Mouse (Mus musculus): ENCODE data around the gene Ssrp1. TPM values are rescaled to one million over a fixed set of nuclear protein-coding genes. Genes with fewer than 3 reads are reported as not detected.
A peak's percentile ranks its signal among the peaks of the same experiment; 100 is the strongest.

Gene Ssrp1
- polyA plus RNA-seq, 1 experiment from 2014 or later = 139 TPM

DNA sequence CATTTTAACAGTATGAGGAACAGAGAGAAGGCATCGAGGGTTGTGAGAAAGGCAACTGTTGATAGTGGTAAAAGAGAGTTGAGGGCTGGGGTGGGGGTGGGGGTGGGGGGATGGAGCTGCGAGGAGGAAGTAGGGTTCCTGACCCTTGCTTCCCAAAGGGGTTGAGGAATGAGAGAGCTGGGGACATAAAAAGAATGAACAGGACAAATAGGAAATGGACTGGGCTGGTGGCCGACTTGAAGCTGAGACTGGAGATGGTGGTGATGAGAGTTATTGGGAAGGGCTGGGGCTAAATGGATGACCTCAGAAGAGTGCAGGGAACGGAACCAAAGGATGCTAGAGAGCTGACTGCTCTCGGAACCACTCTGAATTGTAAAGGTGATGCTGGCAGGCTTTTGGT, 19.7 kb downstream of the Ssrp1 start:
- H3K4me1 ChIP-seq = peaks cover 46% of the 10 kb centered on the region
- H3K9ac ChIP-seq = no peak overlapping the region
- peaks cover 84% of the 10 kb centered on the region for H3K36me3 ChIP-seq
- H3K4me3 ChIP-seq = no peak overlapping the region
- no peaks in the 10 kb centered on the region for H3K27me3 ChIP-seq (replicated peaks)
- H3K4me2 ChIP-seq = no peak overlapping the region
- no peaks in the 10 kb centered on the region for H3K9me3 ChIP-seq
- H3K27ac ChIP-seq (replicated peaks) = no peak overlapping the region
- WGBS = 53% methylated on average over 5 of the region's 5 CpGs
- ATAC-seq (ENCODE audit: extremely low read depth, insufficient number of reproducible peaks, low FRiP score, low TSS enrichment) = no peak

DNA sequence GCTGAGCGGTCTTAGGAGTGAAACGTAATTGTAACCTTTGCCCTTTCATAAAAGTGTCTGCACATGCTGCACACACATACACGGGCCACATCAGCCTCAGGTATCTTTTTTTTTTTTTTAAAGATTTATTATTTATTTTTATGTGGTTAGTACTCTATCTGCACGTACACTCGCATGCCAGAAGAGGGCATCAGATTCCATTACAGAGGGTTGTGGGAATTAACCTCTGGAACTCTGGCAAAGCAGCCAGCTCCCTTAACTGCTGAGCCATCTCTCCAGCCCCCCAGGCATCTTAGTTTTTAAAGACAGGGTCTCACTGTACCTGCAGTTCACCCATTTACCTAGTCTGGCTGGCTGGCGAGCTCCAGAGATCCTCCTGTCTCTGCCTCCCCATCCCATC, 22.6 kb downstream of the Ssrp1 start:
- Histone ChIP-seq H3K4me1 (peaks cover 27% of the 10 kb centered on the region), H3K9ac (no peak overlapping the region), H3K27me3 (replicated peaks) (no peaks in the 10 kb centered on the region), H3K27ac (replicated peaks) (peak overlapping the region; percentile 26; the same call in 1 of the 2 replicates), H3K9me3 (no peaks in the 10 kb centered on the region), H3K4me3 (no peak overlapping the region), H3K36me3 (peaks cover 85% of the 10 kb centered on the region), H3K4me2 (peak overlapping the region; percentile 82; the same call in 1 of the 2 replicates)
- 88% methylated on average over 6 of the region's 6 CpGs for WGBS
- ATAC-seq (ENCODE audit: extremely low read depth, insufficient number of reproducible peaks, low FRiP score, low TSS enrichment) = no peak

GRCm38 (mm10) chr2:85060591-85061060, 23.6 kb downstream of the Ssrp1 start:
- no peaks in the 10 kb centered on the region for H3K27me3 ChIP-seq (replicated peaks)
- H3K9ac ChIP-seq = peak overlapping the region; percentile 82
- peak overlapping the region; percentile 26 for H3K27ac ChIP-seq (replicated peaks)
- H3K4me2 ChIP-seq = peak overlapping the region; percentile 82
- peaks cover 81% of the 10 kb centered on the region for H3K36me3 ChIP-seq
- 7% methylated on average over 11 of the region's 11 CpGs for WGBS
- peak overlapping the region; percentile 54 for H3K4me3 ChIP-seq
- H3K9me3 ChIP-seq = no peaks in the 10 kb centered on the region
- peak; percentile 33 for ATAC-seq (ENCODE audit: extremely low read depth, insufficient number of reproducible peaks, low FRiP score, low TSS enrichment)
- H3K4me1 ChIP-seq = peaks cover 25% of the 10 kb centered on the region

DNA sequence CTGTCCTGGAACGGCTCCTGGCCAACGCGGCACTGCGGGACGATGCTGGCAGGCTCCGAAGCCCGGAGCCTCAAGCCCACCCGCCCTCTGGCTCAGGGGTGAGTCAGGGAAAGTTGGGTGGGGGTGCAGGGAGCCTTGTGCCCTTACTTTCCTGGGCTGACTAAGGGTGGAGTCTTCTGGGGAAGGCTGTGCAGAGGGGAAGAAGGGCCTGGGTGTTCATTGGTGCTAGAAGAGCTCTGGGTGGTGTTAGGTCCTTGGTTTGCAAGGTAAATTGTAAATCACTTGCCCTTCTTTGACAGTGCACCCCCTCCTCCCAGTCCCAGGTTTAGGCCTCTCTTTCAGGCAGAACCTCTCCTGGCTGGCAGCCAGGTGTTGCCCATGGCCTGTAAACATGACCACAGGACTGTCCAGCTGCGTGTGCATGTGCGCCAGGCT, 24.1 kb downstream of the Ssrp1 start:
- no peaks in the 10 kb centered on the region for H3K27me3 ChIP-seq (replicated peaks)
- H3K4me3 ChIP-seq = peak overlapping the region; percentile 54
- peak overlapping the region; percentile 82 for H3K9ac ChIP-seq
- peaks cover 20% of the 10 kb centered on the region for H3K4me1 ChIP-seq
- peaks cover 80% of the 10 kb centered on the region for H3K36me3 ChIP-seq
- no peaks in the 10 kb centered on the region for H3K9me3 ChIP-seq
- H3K4me2 ChIP-seq = peak overlapping the region; percentile 82
- H3K27ac ChIP-seq (replicated peaks) = no peak overlapping the region; the same call in 1 of the 2 replicates
- ATAC-seq (ENCODE audit: extremely low read depth, insufficient number of reproducible peaks, low FRiP score, low TSS enrichment) = no peak
- 17% methylated on average over 10 of the region's 10 CpGs for WGBS

- Histone ChIP-seq H3K4me3 (no peak overlapping the region), H3K36me3 (peaks cover 61% of the 10 kb centered on the region), H3K9me3 (no peaks in the 10 kb centered on the region), H3K27me3 (replicated peaks) (no peaks in the 10 kb centered on the region), H3K4me2 (no peak overlapping the region), H3K9ac (no peak overlapping the region), H3K4me1 (peaks cover 32% of the 10 kb centered on the region), H3K27ac (replicated peaks) (no peak overlapping the region)
- WGBS = 76% methylated on average over 12 of the region's 12 CpGs
- no peak for ATAC-seq (ENCODE audit: extremely low read depth, insufficient number of reproducible peaks, low FRiP score, low TSS enrichment)
Measured at GRCm38 (mm10) chr2:85065141-85065875, 28.3 kb downstream of the Ssrp1 start.

DNA sequence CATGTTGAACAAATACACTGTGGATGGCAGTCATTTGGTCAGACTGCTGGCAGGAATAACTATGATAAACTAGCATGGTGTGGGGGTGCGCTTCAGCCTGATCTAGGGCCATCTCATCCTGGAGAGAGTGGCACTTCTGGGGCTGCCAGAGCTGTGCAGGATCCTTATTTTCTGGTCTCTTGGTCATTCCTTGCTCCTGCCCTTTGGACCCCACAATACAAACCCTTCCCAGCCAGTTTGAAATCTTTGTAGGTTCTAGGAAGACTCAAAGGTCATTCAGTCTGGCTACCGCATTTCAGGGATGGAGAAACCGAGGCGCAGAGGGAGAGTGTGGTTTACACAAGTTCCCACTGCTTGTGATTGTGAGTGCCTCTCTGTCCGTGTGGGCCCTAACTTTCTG, 29.9 kb downstream of the Ssrp1 start:
- no peaks in the 10 kb centered on the region for H3K27me3 ChIP-seq (replicated peaks)
- peaks cover 20% of the 10 kb centered on the region for H3K4me1 ChIP-seq
- no peaks in the 10 kb centered on the region for H3K9me3 ChIP-seq
- WGBS = 88% methylated on average over 5 of the region's 5 CpGs
- ATAC-seq (ENCODE audit: extremely low read depth, insufficient number of reproducible peaks, low FRiP score, low TSS enrichment) = no peak
- H3K36me3 ChIP-seq = peaks cover 69% of the 10 kb centered on the region
- H3K27ac ChIP-seq (replicated peaks) = no peak overlapping the region
- no peak overlapping the region for H3K9ac ChIP-seq
- no peak overlapping the region for H3K4me2 ChIP-seq
- H3K4me3 ChIP-seq = no peak overlapping the region

DNA sequence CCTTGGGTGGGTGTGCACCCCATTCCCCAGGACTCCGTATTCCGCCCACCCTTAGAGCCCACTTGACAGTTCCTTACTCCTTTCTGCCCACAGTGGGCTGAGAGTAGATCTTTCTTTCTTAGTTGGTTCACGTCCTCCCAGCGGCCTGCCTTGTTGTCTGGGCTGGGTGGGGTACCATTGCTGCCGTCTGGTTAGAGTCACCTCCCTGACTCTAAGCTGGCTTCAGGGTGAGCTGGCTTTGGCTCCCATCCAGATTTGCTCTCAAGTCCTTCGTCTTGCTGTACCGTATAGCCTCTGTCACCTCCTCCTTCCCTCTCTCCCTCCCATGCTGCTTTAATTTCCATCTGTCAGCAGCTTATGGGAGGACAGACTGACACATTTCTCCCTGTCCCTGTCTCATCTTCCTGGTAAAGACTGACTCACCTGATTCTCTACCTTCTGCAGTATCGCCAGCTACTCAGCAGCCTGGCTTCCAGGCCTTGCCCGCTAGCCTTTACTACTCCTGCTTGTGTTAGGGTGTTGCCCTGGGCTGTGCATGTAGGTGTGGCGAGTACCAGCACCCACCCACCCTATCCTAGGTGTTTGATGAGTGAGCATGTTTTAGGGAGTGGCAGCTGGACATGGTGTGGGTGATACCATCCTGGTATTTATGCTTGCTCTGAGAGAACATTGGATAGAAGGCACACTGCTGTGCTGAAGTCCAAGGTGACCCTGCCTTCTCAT, 31.0 kb downstream of the Ssrp1 start:
- no peak overlapping the region for H3K9ac ChIP-seq
- H3K27me3 ChIP-seq (replicated peaks) = no peaks in the 10 kb centered on the region
- H3K4me3 ChIP-seq = no peak overlapping the region
- ATAC-seq (ENCODE audit: extremely low read depth, insufficient number of reproducible peaks, low FRiP score, low TSS enrichment) = no peak
- H3K36me3 ChIP-seq = peaks cover 69% of the 10 kb centered on the region
- H3K4me2 ChIP-seq = no peak overlapping the region
- 57% methylated on average over 10 of the region's 10 CpGs for WGBS
- peaks cover 20% of the 10 kb centered on the region for H3K4me1 ChIP-seq
- no peak overlapping the region for H3K27ac ChIP-seq (replicated peaks)
- H3K9me3 ChIP-seq = no peaks in the 10 kb centered on the region

DNA sequence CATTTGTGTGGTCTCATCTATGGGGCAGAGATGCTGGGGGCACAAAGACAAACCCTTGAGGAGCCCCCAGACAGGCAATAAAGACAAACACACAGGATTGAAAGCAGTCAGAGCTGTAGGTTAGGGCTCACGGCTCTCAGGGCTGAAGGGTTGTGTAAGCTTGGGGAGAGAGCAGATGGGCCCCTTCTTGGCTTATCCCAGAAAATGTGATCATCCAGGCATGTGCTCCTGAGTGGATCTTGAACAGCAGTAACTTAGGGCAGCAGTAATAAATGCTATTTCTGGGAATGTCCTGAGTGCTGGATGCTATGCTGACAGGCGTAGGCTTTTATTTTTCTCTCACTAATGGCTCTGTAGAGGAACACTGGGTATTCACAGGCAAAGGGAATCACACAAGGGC, 31.6 kb downstream of the Ssrp1 start:
- Histone ChIP-seq H3K27ac (replicated peaks) (no peak overlapping the region), H3K9me3 (no peaks in the 10 kb centered on the region), H3K4me2 (no peak overlapping the region), H3K9ac (no peak overlapping the region), H3K4me3 (no peak overlapping the region), H3K27me3 (replicated peaks) (no peaks in the 10 kb centered on the region), H3K36me3 (peaks cover 68% of the 10 kb centered on the region), H3K4me1 (peaks cover 20% of the 10 kb centered on the region)
- ATAC-seq (ENCODE audit: extremely low read depth, insufficient number of reproducible peaks, low FRiP score, low TSS enrichment) = no peak
- WGBS = 71% methylated on average over 2 of the region's 2 CpGs

DNA sequence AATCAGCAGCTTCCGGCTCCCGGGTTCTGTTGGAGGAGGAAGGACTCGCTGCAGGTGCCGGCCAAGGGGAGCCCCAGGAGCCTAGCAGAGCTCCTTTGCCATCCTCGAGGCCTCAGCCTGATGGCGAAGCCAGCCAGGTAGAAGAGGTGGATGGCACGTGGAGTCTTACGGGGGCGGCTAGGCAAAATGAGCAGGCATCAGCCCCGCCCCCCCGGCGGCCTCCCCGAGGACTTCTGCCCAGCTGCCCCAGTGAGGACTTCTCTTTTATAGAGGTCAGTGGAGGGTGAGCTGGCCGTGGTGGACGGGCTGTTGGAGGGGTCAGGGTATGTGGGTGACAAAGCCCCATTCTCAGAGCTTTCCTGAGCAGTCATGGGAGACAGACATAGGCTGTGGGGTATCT, 33.1 kb downstream of the Ssrp1 start:
- Histone ChIP-seq H3K9ac (no peak overlapping the region), H3K27me3 (replicated peaks) (no peaks in the 10 kb centered on the region), H3K9me3 (no peaks in the 10 kb centered on the region), H3K27ac (replicated peaks) (no peak overlapping the region), H3K4me3 (no peak overlapping the region), H3K36me3 (peaks cover 69% of the 10 kb centered on the region), H3K4me1 (peaks cover 20% of the 10 kb centered on the region), H3K4me2 (no peak overlapping the region)
- 69% methylated on average over 15 of the region's 15 CpGs for WGBS
- ATAC-seq (ENCODE audit: extremely low read depth, insufficient number of reproducible peaks, low FRiP score, low TSS enrichment) = no peak

DNA sequence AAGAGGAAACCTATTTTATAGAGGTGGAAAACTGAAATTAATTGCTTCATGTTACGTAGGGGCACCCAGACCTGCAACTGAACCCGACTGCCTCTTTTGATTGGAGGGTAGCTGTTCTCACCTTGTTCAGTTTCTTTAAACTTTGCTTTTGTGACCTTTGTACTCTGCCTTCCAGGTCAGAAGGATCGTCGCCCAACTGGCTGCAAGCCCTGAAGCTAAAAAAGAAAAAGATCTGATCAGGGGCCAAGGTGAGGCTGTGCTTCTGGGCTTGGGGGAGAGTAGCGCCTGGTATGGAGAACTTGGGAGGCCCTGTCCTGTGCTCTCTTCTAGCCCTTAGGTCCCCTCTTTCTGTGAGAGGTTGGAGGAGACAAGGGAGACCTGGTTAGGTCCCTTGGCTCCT, 34.9 kb downstream of the Ssrp1 start:
- H3K36me3 ChIP-seq = peaks cover 59% of the 10 kb centered on the region
- H3K4me3 ChIP-seq = no peak overlapping the region
- no peak overlapping the region for H3K9ac ChIP-seq
- H3K9me3 ChIP-seq = no peaks in the 10 kb centered on the region
- no peak overlapping the region for H3K4me2 ChIP-seq
- 81% methylated on average over 5 of the region's 5 CpGs for WGBS
- no peaks in the 10 kb centered on the region for H3K27me3 ChIP-seq (replicated peaks)
- no peak overlapping the region for H3K27ac ChIP-seq (replicated peaks)
- no peak for ATAC-seq (ENCODE audit: extremely low read depth, insufficient number of reproducible peaks, low FRiP score, low TSS enrichment)
- H3K4me1 ChIP-seq = peaks cover 20% of the 10 kb centered on the region

GRCm38 (mm10) chr2:85073751-85074150, 36.7 kb downstream of the Ssrp1 start:
- H3K4me1 ChIP-seq = peaks cover 3% of the 10 kb centered on the region; the same call in 1 of the 2 replicates
- H3K27me3 ChIP-seq (replicated peaks) = no peaks in the 10 kb centered on the region
- H3K36me3 ChIP-seq = peaks cover 63% of the 10 kb centered on the region
- H3K27ac ChIP-seq (replicated peaks) = no peak overlapping the region
- no peak overlapping the region for H3K4me3 ChIP-seq
- ATAC-seq (ENCODE audit: extremely low read depth, insufficient number of reproducible peaks, low FRiP score, low TSS enrichment) = no peak
- no peak overlapping the region for H3K9ac ChIP-seq
- no peak overlapping the region for H3K4me2 ChIP-seq
- 55% methylated on average over 5 of the region's 5 CpGs for WGBS
- H3K9me3 ChIP-seq = no peaks in the 10 kb centered on the region

Measured in heart, embryonic 13.5 days (tissue).